In the genomic region with DNA sequence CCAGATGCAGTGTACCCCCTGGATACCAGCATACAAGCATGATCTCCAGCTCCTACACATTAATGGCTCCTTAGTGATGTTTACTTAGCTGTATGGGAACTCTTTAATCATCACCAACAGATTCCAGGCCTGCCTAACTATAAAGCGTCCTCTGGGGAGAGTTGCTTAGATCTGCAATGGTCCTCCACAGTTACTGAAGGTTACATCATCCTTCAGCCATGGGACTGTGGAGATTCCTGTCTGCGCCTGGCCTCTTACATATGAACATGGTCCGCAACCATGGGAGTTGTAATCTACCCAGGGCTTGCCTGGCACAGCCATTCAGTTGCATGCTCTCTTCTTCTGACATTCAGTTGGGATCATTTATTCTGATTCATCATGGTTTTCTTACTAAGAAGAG, we compare ENCODE assay signal across 23 mouse cellular contexts.
"Had no signal": no experiment of that assay in that cellular context is flagged by ENCODE, and none has a peak within 500 bp of the region (broad histone marks: within the 10 kb centered on the region; RNA-seq: fewer than 3 reads in every experiment).

No protein-coding gene starts in this region.

- H3K9ac ChIP-seq: heart, embryonic 12.5 days; hindbrain, embryonic 12.5 days; hindbrain, embryonic 15.5 days; limb, embryonic 12.5 days; liver, embryonic 12.5 days; liver, embryonic 14.5 days had no signal

- DNase-seq: gastrocnemius, postnatal 14 days; gastrocnemius, postnatal 36 days; heart, adult 11 months; heart, adult 2 months; heart, postnatal 10 days; heart, postnatal 4 days; kidney, adult 18-20 months; kidney, adult 8-10 months; kidney, postnatal 10 days; kidney, postnatal 25 days; kidney, postnatal 4 days; liver had no signal

- H3K27ac ChIP-seq: heart, adult 2 months; hindbrain, embryonic 10.5 days; hindbrain, embryonic 12.5 days; hindbrain, embryonic 15.5 days; hindbrain, postnatal 0 days; layer of hippocampus, adult 2 months; left cerebral cortex, adult 2 months; limb, embryonic 10.5 days; limb, embryonic 12.5 days; liver, embryonic 12.5 days; liver, embryonic 14.5 days had no signal

- H3K4me2 ChIP-seq: heart, embryonic 12.5 days; hindbrain, embryonic 12.5 days; hindbrain, embryonic 15.5 days; limb, embryonic 12.5 days; liver, embryonic 12.5 days had no signal

- H3K36me3 ChIP-seq: hindbrain, embryonic 10.5 days; hindbrain, embryonic 12.5 days; hindbrain, embryonic 15.5 days; limb, embryonic 10.5 days; limb, embryonic 12.5 days; liver, embryonic 12.5 days had no signal

- H3K4me1 ChIP-seq: heart, embryonic 12.5 days; hindbrain, embryonic 10.5 days; hindbrain, embryonic 12.5 days; hindbrain, embryonic 15.5 days; limb, embryonic 10.5 days; limb, embryonic 12.5 days; liver, embryonic 12.5 days had no signal

- H3K27me3 ChIP-seq: heart, embryonic 12.5 days; hindbrain, embryonic 12.5 days; hindbrain, embryonic 15.5 days; limb, embryonic 12.5 days; liver, embryonic 12.5 days had no signal

- ATAC-seq: hindbrain, postnatal 0 days; liver, embryonic 12.5 days had no signal

- H3K9me3 ChIP-seq: heart, embryonic 12.5 days; hindbrain, embryonic 10.5 days; hindbrain, embryonic 12.5 days; hindbrain, embryonic 15.5 days; limb, embryonic 10.5 days; limb, embryonic 12.5 days; liver, embryonic 12.5 days had no signal

- H3K4me3 ChIP-seq: heart, adult 2 months; heart, embryonic 12.5 days; hindbrain, embryonic 10.5 days; hindbrain, embryonic 12.5 days; hindbrain, embryonic 15.5 days; layer of hippocampus, adult 2 months; left cerebral cortex, adult 2 months; limb, embryonic 10.5 days; limb, embryonic 12.5 days; liver, embryonic 12.5 days had no signal
